Mouse (Mus musculus) midbrain, embryonic 16.5 days (tissue): ENCODE data around the gene Armc2. TPM values are rescaled to one million over a fixed set of nuclear protein-coding genes. Genes with fewer than 3 reads are reported as not detected.

Experiments
- ATAC-seq: fragments of 200-750 bp; cut with Nextera tagmentation; 2 replicates; pipeline ENCODE4 v1.8.0; 2017; ENCODE audit warnings: moderate TSS enrichment
- H3K27ac ChIP-seq: fragments of 300-500 bp; sonication (generic); 2 replicates; pipeline ENCODE4 v1.5.1; 2014; ENCODE audit warnings: mild to moderate bottlenecking, low read length, mixed read lengths
- H3K27me3 ChIP-seq: fragments of 300-500 bp; sonication (generic); 2 replicates; pipeline ENCODE4 v1.6.1; 2014; ENCODE audit warnings: low read depth, low read length, mixed read lengths; ENCODE audit not compliant: control insufficient read depth, insufficient read depth
- H3K36me3 ChIP-seq: fragments of 300-500 bp; sonication (generic); 2 replicates; pipeline ENCODE4 v1.6.1; 2014; ENCODE audit warnings: mild to moderate bottlenecking, low read length, moderate library complexity, mixed read lengths; ENCODE audit not compliant: control insufficient read depth, insufficient read depth
- H3K4me1 ChIP-seq: fragments of 300-500 bp; sonication (generic); 2 replicates; pipeline ENCODE4 v1.6.1; 2014; ENCODE audit warnings: mild to moderate bottlenecking, low read length, mixed read lengths; ENCODE audit not compliant: control insufficient read depth, insufficient read depth
- H3K4me2 ChIP-seq: fragments of 300-500 bp; sonication (generic); 2 replicates; pipeline ENCODE4 v1.6.1; 2014; ENCODE audit warnings: mild to moderate bottlenecking, low read length, mixed read lengths
- H3K4me3 ChIP-seq: fragments of 300-500 bp; sonication (generic); 2 replicates; pipeline ENCODE4 v1.5.1; 2014; ENCODE audit warnings: low read depth, mild to moderate bottlenecking, low read length, moderate library complexity, mixed read lengths
- H3K9ac ChIP-seq: fragments of 300-500 bp; sonication (generic); 2 replicates; pipeline ENCODE4 v1.6.1; 2014; ENCODE audit warnings: low read depth, low read length, mixed read lengths
- H3K9me3 ChIP-seq: fragments of 300-500 bp; sonication (generic); replicated peaks from 2 replicates; pipeline ENCODE4 v1.6.1; 2014; ENCODE audit warnings: mild to moderate bottlenecking, low read length, mixed read lengths; ENCODE audit not compliant: control insufficient read depth, poor library complexity, severe bottlenecking
- WGBS: fragments of 180-500 bp; shearing (Covaris S2); extraction: QIAGEN DNeasy Blood & Tissue Kit; methylation state at CpG from one replicate; pipeline ENCODE4 v1.1.7; 2014; 5-methylcytosine and 5-hydroxymethylcytosine counted together
- polyA plus RNA-seq: library from polyadenylated mRNA; unstranded; fragments of >200 nt; fragmentation: Nextera tagmentation; extraction: Ambion mirVana; gene quantifications from 2 replicates; pipeline ENCODE4 v1.2.1, GENCODE M21; 2015

The Armc2 gene
- polyA plus RNA-seq, 1 experiment from 2014 or later = 12.1 TPM

- Histone ChIP-seq H3K4me1 (peaks cover 14% of the 10 kb centered on the region), H3K27me3 (no peaks in the 10 kb centered on the region), H3K36me3 (no peaks in the 10 kb centered on the region), H3K4me3 (no peak overlapping the region), H3K27ac (no peak overlapping the region), H3K4me2 (no peak overlapping the region), H3K9ac (0 out of 2 replicates have a peak overlapping the region, but pooled peaks have one; percentile 21), H3K9me3 (no peaks in the 10 kb centered on the region)
- no peak for ATAC-seq
- WGBS = 13% methylated on average over 4 of the region's 4 CpGs
These were observed 136.8 kb downstream of the Armc2 start for GRCm38 (mm10) chr10:41881438-41881837.

DNA sequence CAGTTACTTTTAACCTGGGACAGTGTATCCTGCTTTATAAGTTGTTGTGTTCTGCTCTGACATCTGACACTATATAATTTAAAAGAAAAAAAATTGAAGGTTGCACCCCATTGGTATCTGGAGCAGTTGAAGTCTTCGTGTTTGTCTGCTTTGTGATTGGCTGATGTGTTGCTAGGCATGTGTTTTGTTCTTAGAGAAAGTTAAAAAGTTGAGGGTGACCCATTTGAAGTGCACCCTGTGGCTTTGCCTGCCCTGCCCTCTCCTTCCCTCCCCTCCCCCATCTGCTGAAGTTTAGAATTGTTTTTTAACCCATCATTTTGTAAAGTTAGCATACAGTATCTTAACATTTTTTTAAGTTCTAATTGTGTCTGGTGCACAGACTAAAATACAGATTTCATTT lies 137.5 kb downstream of the Armc2 start:
- WGBS = 9% methylated on average over 1 of the region's 1 CpGs
- Histone ChIP-seq H3K4me3 (no peak overlapping the region), H3K27me3 (no peaks in the 10 kb centered on the region), H3K4me2 (no peak overlapping the region), H3K36me3 (no peaks in the 10 kb centered on the region), H3K27ac (no peak overlapping the region), H3K9ac (no peak overlapping the region), H3K4me1 (peaks cover 14% of the 10 kb centered on the region), H3K9me3 (no peaks in the 10 kb centered on the region)
- no peak for ATAC-seq

DNA sequence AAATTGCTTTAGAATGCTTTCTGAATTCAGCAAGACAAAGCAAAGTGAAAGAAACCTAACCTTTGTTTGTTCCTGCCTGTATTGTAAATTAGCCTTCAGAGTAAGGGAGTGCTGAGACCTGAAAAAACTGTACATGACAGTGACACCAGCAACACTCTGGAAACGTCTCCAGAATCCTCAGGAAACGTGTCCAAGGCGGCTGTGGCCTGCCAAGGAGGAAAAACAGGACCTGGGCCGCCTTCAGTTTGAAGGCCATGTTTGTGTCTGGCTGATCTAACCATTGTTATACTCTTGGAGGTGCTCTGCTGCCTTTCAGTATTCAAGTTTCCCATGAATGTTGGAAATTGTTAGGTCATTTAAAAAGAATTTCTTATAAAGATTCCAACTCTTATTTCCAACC lies 138.0 kb downstream of the Armc2 start:
- 53% methylated on average over 4 of the region's 4 CpGs for WGBS
- Histone ChIP-seq H3K4me1 (peaks cover 14% of the 10 kb centered on the region), H3K9me3 (no peaks in the 10 kb centered on the region), H3K36me3 (no peaks in the 10 kb centered on the region), H3K4me2 (no peak overlapping the region), H3K9ac (no peak overlapping the region), H3K4me3 (no peak overlapping the region), H3K27me3 (no peaks in the 10 kb centered on the region), H3K27ac (no peak overlapping the region)
- no peak for ATAC-seq

DNA sequence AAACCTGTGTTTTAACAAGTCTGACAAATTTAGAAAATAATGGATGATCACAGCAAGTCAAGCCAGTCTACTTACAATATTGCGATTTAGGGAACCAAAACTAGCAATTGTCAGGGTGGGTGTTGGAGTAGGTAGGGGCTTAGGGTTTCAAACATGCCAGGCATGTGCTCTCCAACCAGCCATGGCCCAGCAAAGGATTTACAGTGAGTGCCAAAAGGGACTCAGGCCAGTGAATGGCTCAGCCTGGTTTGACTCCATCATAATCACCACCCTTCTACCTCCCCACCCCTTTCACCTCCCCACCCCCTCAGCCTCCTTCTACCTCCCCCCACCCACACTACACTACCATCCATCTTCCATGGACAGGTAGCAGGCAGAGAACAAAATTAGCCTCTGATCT lies 138.6 kb downstream of the Armc2 start:
- Histone ChIP-seq H3K4me1 (peaks cover 14% of the 10 kb centered on the region), H3K27me3 (no peaks in the 10 kb centered on the region), H3K4me3 (no peak overlapping the region), H3K36me3 (no peaks in the 10 kb centered on the region), H3K9ac (no peak overlapping the region), H3K27ac (no peak overlapping the region), H3K4me2 (no peak overlapping the region), H3K9me3 (no peaks in the 10 kb centered on the region)
- no peak for ATAC-seq
- WGBS = 88% methylated on average over 1 of the region's 1 CpGs

- no peak overlapping the region for H3K9ac ChIP-seq
- H3K4me2 ChIP-seq = no peak overlapping the region
- H3K36me3 ChIP-seq = no peaks in the 10 kb centered on the region
- ATAC-seq = no peak
- no peak overlapping the region for H3K27ac ChIP-seq
- no peaks in the 10 kb centered on the region for H3K9me3 ChIP-seq
- H3K27me3 ChIP-seq = no peaks in the 10 kb centered on the region
- H3K4me1 ChIP-seq = peaks cover 11% of the 10 kb centered on the region
- no peak overlapping the region for H3K4me3 ChIP-seq
- 88% methylated on average over 11 of the region's 11 CpGs for WGBS
These were observed 139.9 kb downstream of the Armc2 start for GRCm38 (mm10) chr10:41878344-41878743.

- H3K27ac ChIP-seq = no peak overlapping the region
- no peak overlapping the region for H3K4me2 ChIP-seq
- H3K9me3 ChIP-seq = no peaks in the 10 kb centered on the region
- H3K4me1 ChIP-seq = 0 out of 2 replicates have a peak, but pooled peaks cover 3% of the 10 kb centered on the region
- ATAC-seq = no peak
- H3K4me3 ChIP-seq = no peak overlapping the region
- no peaks in the 10 kb centered on the region for H3K36me3 ChIP-seq
- no peak overlapping the region for H3K9ac ChIP-seq
- no peaks in the 10 kb centered on the region for H3K27me3 ChIP-seq
These were observed 142.6 kb downstream of the Armc2 start for GRCm38 (mm10) chr10:41875624-41876023.

GRCm38 (mm10) chr10:41871564-41871963 lies 146.7 kb downstream of the Armc2 start:
- WGBS = 74% methylated on average over 2 of the region's 2 CpGs
- peaks cover 2% of the 10 kb centered on the region; the same call in 1 of the 2 replicates for H3K4me1 ChIP-seq
- H3K9ac ChIP-seq = no peak overlapping the region
- H3K4me3 ChIP-seq = no peak overlapping the region
- no peak overlapping the region for H3K4me2 ChIP-seq
- no peak for ATAC-seq
- H3K27ac ChIP-seq = no peak overlapping the region
- no peaks in the 10 kb centered on the region for H3K36me3 ChIP-seq
- no peaks in the 10 kb centered on the region for H3K9me3 ChIP-seq
- H3K27me3 ChIP-seq = no peaks in the 10 kb centered on the region

GRCm38 (mm10) chr10:41870101-41870500 lies 148.1 kb downstream of the Armc2 start:
- no peaks in the 10 kb centered on the region for H3K9me3 ChIP-seq
- H3K4me3 ChIP-seq = no peak overlapping the region
- no peak for ATAC-seq
- no peak overlapping the region for H3K27ac ChIP-seq
- H3K9ac ChIP-seq = no peak overlapping the region
- H3K27me3 ChIP-seq = no peaks in the 10 kb centered on the region
- WGBS = 57% methylated on average over 2 of the region's 2 CpGs
- no peak overlapping the region for H3K4me2 ChIP-seq
- H3K36me3 ChIP-seq = no peaks in the 10 kb centered on the region
- H3K4me1 ChIP-seq = peaks cover 3% of the 10 kb centered on the region; the same call in 1 of the 2 replicates

DNA sequence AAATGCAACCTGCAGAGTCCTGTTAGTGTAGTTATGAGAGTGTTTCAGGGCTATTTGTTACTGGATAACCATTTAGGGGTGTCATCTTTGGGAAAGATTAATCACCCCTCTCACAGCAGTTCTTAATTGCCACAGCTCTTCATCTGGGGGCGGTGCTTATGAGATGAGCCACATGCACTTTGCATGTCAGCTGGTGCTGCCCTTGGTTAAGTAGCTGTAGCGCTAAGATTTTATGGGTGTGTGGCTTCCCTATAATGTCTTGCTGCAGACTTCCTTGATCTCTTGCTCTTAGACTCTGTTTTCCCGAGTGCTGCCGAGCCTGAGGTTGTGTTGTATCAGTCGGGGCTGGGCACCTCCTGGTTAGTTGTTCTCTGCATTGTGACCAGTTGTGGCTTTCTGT lies 150.3 kb downstream of the Armc2 start:
- H3K27ac ChIP-seq = no peak overlapping the region
- H3K36me3 ChIP-seq = no peaks in the 10 kb centered on the region
- H3K27me3 ChIP-seq = no peaks in the 10 kb centered on the region
- H3K9me3 ChIP-seq = no peaks in the 10 kb centered on the region
- WGBS = 86% methylated on average over 5 of the region's 5 CpGs
- peaks cover 3% of the 10 kb centered on the region; the same call in 1 of the 2 replicates for H3K4me1 ChIP-seq
- no peak overlapping the region for H3K4me3 ChIP-seq
- no peak for ATAC-seq
- H3K4me2 ChIP-seq = no peak overlapping the region
- H3K9ac ChIP-seq = no peak overlapping the region

- no peak overlapping the region for H3K4me2 ChIP-seq
- no peak overlapping the region for H3K9ac ChIP-seq
- no peak overlapping the region for H3K27ac ChIP-seq
- no peak overlapping the region for H3K4me3 ChIP-seq
- no peak for ATAC-seq
- no peaks in the 10 kb centered on the region for H3K36me3 ChIP-seq
- H3K4me1 ChIP-seq = peaks cover 3% of the 10 kb centered on the region; the same call in 1 of the 2 replicates
- no peaks in the 10 kb centered on the region for H3K9me3 ChIP-seq
- no peaks in the 10 kb centered on the region for H3K27me3 ChIP-seq
These were observed 151.4 kb downstream of the Armc2 start for GRCm38 (mm10) chr10:41866838-41867154.
